Mouse (Mus musculus): Measurements from ENCODE around the gene Cgref1.

DNA sequence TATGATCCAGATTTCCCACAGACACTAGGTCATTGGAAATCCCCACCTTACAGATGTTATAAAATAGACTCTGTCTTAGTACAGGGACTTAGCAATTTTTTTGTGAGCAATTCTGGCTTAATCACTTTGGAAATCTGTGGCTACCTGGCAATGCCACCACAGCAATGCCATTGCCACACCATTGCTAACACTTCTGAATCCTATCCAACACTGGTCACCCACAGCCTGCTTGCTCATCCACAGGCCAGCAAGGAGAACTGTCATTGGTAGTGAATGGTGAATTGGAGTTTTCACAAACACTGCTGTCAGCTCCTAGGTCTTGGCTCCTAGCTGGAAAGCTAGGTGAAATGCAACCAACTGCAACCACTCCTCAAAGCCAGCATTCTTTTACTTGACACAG lies 34.9 kb downstream of the Cgref1 start:
- TF ChIP-seq HCFC1 (IDR thresholded peaks at IDR 0.05; ENCODE audit: borderline replicate concordance, insufficient read depth, low read length) (no peak), CHD2 (IDR thresholded peaks at IDR 0.05; ENCODE audit: low read depth, low read length) (no peak), ZC3H11A (IDR thresholded peaks at IDR 0.05; ENCODE audit: borderline replicate concordance, low read depth, low read length) (no peak), ZNF384 (IDR thresholded peaks at IDR 0.05; ENCODE audit: low read depth, low read length) (no peak)
